Mouse (Mus musculus): ENCODE results near the gene Ubald1.

Ubald1 gene

GRCm38 (mm10) chr16:4871926-4872325 is 8.2 kb downstream of the Ubald1 start:
- no peak for DNase-seq (ENCODE audit: low read depth, low spot score)

- no peak for DNase-seq (ENCODE audit: low read depth, low spot score)
Observed at GRCm38 (mm10) chr16:4870490-4870889, 9.6 kb downstream of the Ubald1 start.

- no peak for DNase-seq (ENCODE audit: low read depth, low spot score)
Observed at GRCm38 (mm10) chr16:4866101-4866695, 13.9 kb downstream of the Ubald1 start.

GRCm38 (mm10) chr16:4863742-4864141 is 16.4 kb downstream of the Ubald1 start:
- DNase-seq (ENCODE audit: low read depth, low spot score), result no peak

GRCm38 (mm10) chr16:4862863-4863483 is 17.1 kb downstream of the Ubald1 start:
- no peak for DNase-seq (ENCODE audit: low read depth, low spot score)

GRCm38 (mm10) chr16:4861392-4861791 is 18.7 kb downstream of the Ubald1 start:
- DNase-seq (ENCODE audit: low read depth, low spot score), result no peak

- DNase-seq (ENCODE audit: low read depth, low spot score), result no peak
Observed at GRCm38 (mm10) chr16:4855046-4855650, 25.0 kb downstream of the Ubald1 start.

GRCm38 (mm10) chr16:4850938-4851628 is 29.0 kb downstream of the Ubald1 start:
- no peak for DNase-seq (ENCODE audit: low read depth, low spot score)

- no peak for DNase-seq (ENCODE audit: low read depth, low spot score)
Observed at GRCm38 (mm10) chr16:4850361-4850760, 29.8 kb downstream of the Ubald1 start.

- no peak for DNase-seq (ENCODE audit: low read depth, low spot score)
Observed at GRCm38 (mm10) chr16:4848090-4848489, 32.0 kb downstream of the Ubald1 start.

GRCm38 (mm10) chr16:4847041-4847440 is 33.1 kb downstream of the Ubald1 start:
- DNase-seq (ENCODE audit: low read depth, low spot score), result no peak

- no peak for DNase-seq (ENCODE audit: low read depth, low spot score)
Observed at GRCm38 (mm10) chr16:4840231-4840630, 39.9 kb downstream of the Ubald1 start.

GRCm38 (mm10) chr16:4839552-4839951 is 40.6 kb downstream of the Ubald1 start:
- DNase-seq (ENCODE audit: low read depth, low spot score), result no peak

- DNase-seq (ENCODE audit: low read depth, low spot score), result no peak
Observed at GRCm38 (mm10) chr16:4837631-4838030, 42.5 kb downstream of the Ubald1 start.

GRCm38 (mm10) chr16:4835191-4835590 is 44.9 kb downstream of the Ubald1 start, which contains the start of gene 4930562C15Rik:
Gene 4930562C15Rik, plus strand, starts transcription at chr16:4835416.
- no peak for DNase-seq (ENCODE audit: low read depth, low spot score)

- no peak for DNase-seq (ENCODE audit: low read depth, low spot score)
Observed at GRCm38 (mm10) chr16:4833858-4834257, 46.3 kb downstream of the Ubald1 start.

- DNase-seq (ENCODE audit: low read depth, low spot score), result no peak
Observed at GRCm38 (mm10) chr16:4831650-4832419, 48.3 kb downstream of the Ubald1 start.

- DNase-seq (ENCODE audit: low read depth, low spot score), result no peak
Observed at GRCm38 (mm10) chr16:4829271-4829900, 50.7 kb downstream of the Ubald1 start.

- no peak for DNase-seq (ENCODE audit: low read depth, low spot score)
Observed at GRCm38 (mm10) chr16:4827639-4828038, 52.5 kb downstream of the Ubald1 start.

All from c-Kit-negative CD71-positive TER-119-positive erythroid progenitor cells, embryonic 14.5 days (primary cell).